Mouse (Mus musculus) liver, adult 2 months (tissue): Measurements from ENCODE around the gene Cby1.

Source experiments
- CTCF ChIP-seq: fragments of 200-500 bp; IDR thresholded peaks from 2 replicates; pipeline ENCODE4 v1.5.1; 2011; ENCODE audit warnings: low read depth, low read length, control low read depth
- POLR2A ChIP-seq: fragments of 200-500 bp; IDR thresholded peaks from 2 replicates; pipeline ENCODE4 v1.6.1; 2011; ENCODE audit warnings: low read length, control low read depth; ENCODE audit not compliant: insufficient read depth; ENCODE audit errors: extremely low read depth

GRCm38 (mm10) chr15:79657837-79658530 is 1.0 kb upstream of the Cby1 start:
- TF ChIP-seq CTCF = no peak; the same call in 1 of the 2 replicates
- no peak for TF ChIP-seq POLR2A
